8 mouse cellular contexts compared by ENCODE assay signal in genomic region chr19:44582638-44583309, GRCm38 (mm10). TPM values are rescaled to one million over a fixed set of nuclear protein-coding genes. Genes with fewer than 3 reads are reported as not detected.
DNase-seq lines count a peak whose midpoint lies in the region; ATAC-seq and TF ChIP-seq lines count a peak whose summit lies in the region.

No protein-coding gene starts in this region.

- peak; percentile 100 for TF ChIP-seq CTCF in C2C12 (IDR thresholded peaks at IDR 0.05; ENCODE audit: control insufficient read depth, insufficient read depth, insufficient read length)
- TF ChIP-seq CTCF in kidney, postnatal 0 days (IDR thresholded peaks at IDR 0.05; ENCODE audit: low read depth), result peak; percentile 100
- TF ChIP-seq CTCF in liver, adult 2 months (IDR thresholded peaks at IDR 0.05; ENCODE audit: low read depth, low read length), result peak; percentile 100

- peak; percentile 87 for DNase-seq in brain, adult 2 months (ENCODE audit: low read depth, low spot score)
- peak; percentile 90 for DNase-seq in kidney, postnatal 0 days (ENCODE audit: low spot score)
- peak; percentile 54 for DNase-seq in liver, adult 2 months (ENCODE audit: extremely low read depth, low read depth, low spot score)
- peak; percentile 91 for DNase-seq in naive thymus-derived CD4-positive, alpha-beta T cell, adult 2 months (ENCODE audit: low read depth)
- peak; percentile 92 for DNase-seq in splenic B cell, adult 2 months (ENCODE audit: low read depth, low spot score)

- no peak overlapping the region for H3ac ChIP-seq in C2C12 (ENCODE audit: control insufficient read depth, insufficient read length, low read depth)

- no peak overlapping the region for H3K27ac ChIP-seq in heart, embryonic 12.5 days (ENCODE audit: poor library complexity, severe bottlenecking)
- no peak overlapping the region for H3K27ac ChIP-seq in kidney, postnatal 0 days
- no peak overlapping the region for H3K27ac ChIP-seq in liver, adult 2 months (replicated peaks; ENCODE audit: insufficient read depth, low read depth, low read length)

- no peaks in the 10 kb centered on the region for H3K9me3 ChIP-seq in heart, embryonic 12.5 days (replicated peaks)
- H3K9me3 ChIP-seq in kidney, postnatal 0 days (replicated peaks; ENCODE audit: low read length), result no peaks in the 10 kb centered on the region

- H3K4me2 ChIP-seq in heart, embryonic 12.5 days, result no peak overlapping the region
- no peak overlapping the region for H3K4me2 ChIP-seq in kidney, postnatal 0 days (ENCODE audit: low read length)

- no peak overlapping the region for H3K9ac ChIP-seq in heart, embryonic 12.5 days
- no peak overlapping the region for H3K9ac ChIP-seq in kidney, postnatal 0 days (ENCODE audit: low read depth, low read length)
- H3K9ac ChIP-seq in liver, adult 2 months (ENCODE audit: low read depth, low read length), result no peak overlapping the region

- H3K36me3 ChIP-seq in C2C12 (ENCODE audit: control insufficient read depth, insufficient read depth), result no peaks in the 10 kb centered on the region
- no peaks in the 10 kb centered on the region for H3K36me3 ChIP-seq in heart, embryonic 12.5 days
- H3K36me3 ChIP-seq in kidney, postnatal 0 days (ENCODE audit: insufficient read depth, low read length), result no peaks in the 10 kb centered on the region
- no peaks in the 10 kb centered on the region for H3K36me3 ChIP-seq in liver, adult 2 months (ENCODE audit: control insufficient read depth, insufficient read depth, low read length)
- no peaks in the 10 kb centered on the region for H3K36me3 ChIP-seq in splenic B cell, adult 2 months (ENCODE audit: control insufficient read depth, insufficient read depth, low read length, poor library complexity, severe bottlenecking)

- peak; percentile 93 for ATAC-seq in erythroblast, adult 5-6 weeks (replicated peaks; ENCODE audit: low FRiP score, poor library complexity, severe bottlenecking)
- peak; percentile 74 for ATAC-seq in heart, embryonic 12.5 days (ENCODE audit: insufficient number of reproducible peaks, low FRiP score)
- peak; percentile 72 for ATAC-seq in kidney, postnatal 0 days (replicated peaks; ENCODE audit: low FRiP score, low read depth)

- H3K79me3 ChIP-seq in C2C12 (ENCODE audit: low read depth), result no peaks in the 10 kb centered on the region

- TF ChIP-seq POLR2A in liver, adult 2 months (IDR thresholded peaks at IDR 0.05; ENCODE audit: extremely low read depth, insufficient read depth, low read length), result no peak

- peaks cover 17% of the 10 kb centered on the region for H3K27me3 ChIP-seq in C2C12 (ENCODE audit: control insufficient read depth, insufficient read depth, insufficient read length)
- peaks cover 48% of the 10 kb centered on the region for H3K27me3 ChIP-seq in heart, embryonic 12.5 days (replicated peaks)
- H3K27me3 ChIP-seq in kidney, postnatal 0 days (ENCODE audit: insufficient read depth, low read length), result no peaks in the 10 kb centered on the region
- H3K27me3 ChIP-seq in liver, adult 2 months (ENCODE audit: control insufficient read depth, insufficient read depth, low read length), result 0 out of 2 replicates have a peak, but pooled peaks cover 4% of the 10 kb centered on the region
- H3K27me3 ChIP-seq in splenic B cell, adult 2 months (ENCODE audit: control insufficient read depth, insufficient read depth, low read length, poor library complexity, severe bottlenecking), result no peaks in the 10 kb centered on the region

- no peaks in the 10 kb centered on the region for H3K4me1 ChIP-seq in heart, embryonic 12.5 days (replicated peaks)
- H3K4me1 ChIP-seq in kidney, postnatal 0 days (replicated peaks; ENCODE audit: insufficient read depth, low read length), result no peaks in the 10 kb centered on the region
- H3K4me1 ChIP-seq in liver, adult 2 months (ENCODE audit: control insufficient read depth, insufficient read depth, low read length), result no peaks in the 10 kb centered on the region

- WGBS in heart, embryonic 12.5 days, result 34% methylated on average over 9 of the region's 9 CpGs
- 29% methylated on average over 9 of the region's 9 CpGs for WGBS in kidney, postnatal 0 days
- 40% methylated on average over 9 of the region's 9 CpGs for WGBS in liver, adult 2 months

- no peaks in the 10 kb centered on the region for H3K79me2 ChIP-seq in C2C12 (ENCODE audit: control insufficient read depth, insufficient read depth)
- H3K79me2 ChIP-seq in liver, adult 2 months (ENCODE audit: control insufficient read depth, insufficient read depth, low read length), result no peaks in the 10 kb centered on the region

- H3K4me3 ChIP-seq in C2C12 (ENCODE audit: insufficient read depth, poor library complexity, severe bottlenecking), result no peak overlapping the region
- no peak overlapping the region for H3K4me3 ChIP-seq in heart, embryonic 12.5 days
- no peak overlapping the region for H3K4me3 ChIP-seq in kidney, postnatal 0 days (replicated peaks; ENCODE audit: low read depth, low read length)
- H3K4me3 ChIP-seq in liver, adult 2 months (ENCODE audit: insufficient read depth, low read depth, low read length), result no peak overlapping the region

TF ChIP-seq in C2C12, 6 proteins besides CTCF, POLR2A, EP300 and RAD21:
- TF ChIP-seq USF1 (IDR thresholded peaks at IDR 0.05; ENCODE audit: low read depth), result no peak
- peak; percentile 87 for TF ChIP-seq MAX (IDR thresholded peaks at IDR 0.05)

RNA-seq across cellular contexts. Expression of gene Hif1an, which starts 20.1 kb away (rescaled TPM):
- polyA plus RNA-seq in C2C12 (2012; fragmentation: generic; extraction: Trizol), result 13.5 TPM
- 2.1 TPM in 2 replicates for total RNA-seq in erythroblast, adult 5-6 weeks (2015; ENCODE audit: low replicate concordance)
- 3.5 and 4.1 TPM in 2 replicates for total RNA-seq in erythroblast, adult 5-6 weeks (2017; ENCODE audit: low replicate concordance)
- 40.8 TPM in 2 replicates for polyA plus RNA-seq in heart, embryonic 12.5 days (2016; fragmentation: Nextera tagmentation; extraction: Ambion mirVana)
- polyA plus RNA-seq in kidney, postnatal 0 days (2015; fragmentation: Nextera tagmentation; extraction: Ambion mirVana), result 16.4 and 18.0 TPM in 2 replicates
- 8.8 and 11.0 TPM in 2 replicates for total RNA-seq in liver, adult 2 months (2014; rRNA removed)
- 8.8 and 10.6 TPM in 2 replicates for polyA plus RNA-seq in liver, adult 2 months (2012; rRNA removed)

RNA-seq across cellular contexts. Expression of gene Ndufb8, which starts 27.5 kb away (rescaled TPM):
- polyA plus RNA-seq in C2C12 (2012; fragmentation: generic; extraction: Trizol), result 473 TPM
- 83.0 and 127 TPM in 2 replicates for total RNA-seq in erythroblast, adult 5-6 weeks (2015; ENCODE audit: low replicate concordance)
- total RNA-seq in erythroblast, adult 5-6 weeks (2017; ENCODE audit: low replicate concordance), result 60.4 and 63.0 TPM in 2 replicates
- 824 and 832 TPM in 2 replicates for polyA plus RNA-seq in heart, embryonic 12.5 days (2016; fragmentation: Nextera tagmentation; extraction: Ambion mirVana)
- polyA plus RNA-seq in kidney, postnatal 0 days (2015; fragmentation: Nextera tagmentation; extraction: Ambion mirVana), result 963 and 1,015 TPM in 2 replicates
- 368 and 394 TPM in 2 replicates for total RNA-seq in liver, adult 2 months (2014; rRNA removed)
- polyA plus RNA-seq in liver, adult 2 months (2012; rRNA removed), result 554 and 570 TPM in 2 replicates

RNA-seq across cellular contexts. Expression of gene Gm20538, which starts 30.1 kb away (rescaled TPM):
- polyA plus RNA-seq in C2C12 (2012; fragmentation: generic; extraction: Trizol), result not detected
- not detected in 2 replicates for total RNA-seq in erythroblast, adult 5-6 weeks (2015; ENCODE audit: low replicate concordance)
- total RNA-seq in erythroblast, adult 5-6 weeks (2017; ENCODE audit: low replicate concordance), result not detected in 2 replicates
- polyA plus RNA-seq in heart, embryonic 12.5 days (2016; fragmentation: Nextera tagmentation; extraction: Ambion mirVana), result not detected in 2 replicates
- 1.2 TPM in 1 of 2 replicates, not detected in the other for polyA plus RNA-seq in kidney, postnatal 0 days (2015; fragmentation: Nextera tagmentation; extraction: Ambion mirVana)
- not detected in 2 replicates for total RNA-seq in liver, adult 2 months (2014; rRNA removed)
- not detected in 2 replicates for polyA plus RNA-seq in liver, adult 2 months (2012; rRNA removed)

RNA-seq across cellular contexts. Expression of gene Sec31b, which starts 37.1 kb away (rescaled TPM):
- 0.01 TPM for polyA plus RNA-seq in C2C12 (2012; fragmentation: generic; extraction: Trizol)
- total RNA-seq in erythroblast, adult 5-6 weeks (2015; ENCODE audit: low replicate concordance), result 0.42 TPM in 1 of 2 replicates, not detected in the other
- 0.26 and 0.56 TPM in 2 replicates for total RNA-seq in erythroblast, adult 5-6 weeks (2017; ENCODE audit: low replicate concordance)
- polyA plus RNA-seq in heart, embryonic 12.5 days (2016; fragmentation: Nextera tagmentation; extraction: Ambion mirVana), result 1.5 and 2.1 TPM in 2 replicates
- 1.0 and 1.2 TPM in 2 replicates for polyA plus RNA-seq in kidney, postnatal 0 days (2015; fragmentation: Nextera tagmentation; extraction: Ambion mirVana)
- 1.7 and 1.9 TPM in 2 replicates for total RNA-seq in liver, adult 2 months (2014; rRNA removed)
- polyA plus RNA-seq in liver, adult 2 months (2012; rRNA removed), result 5.8 and 8.6 TPM in 2 replicates
